Mouse (Mus musculus): ENCODE results near the gene Sec14l4.

The Sec14l4 gene

GRCm38 (mm10) chr11:4027561-4028334 lies 3.5 kb upstream of the Sec14l4 start:
- peak in 1 of 2 experiments; percentile 16 for DNase-seq (ENCODE audit: low spot score in 2 of 2)

- no peak for DNase-seq (ENCODE audit: low spot score in 2 of 2)
Observed at GRCm38 (mm10) chr11:4029343-4029742, 1.9 kb upstream of the Sec14l4 start.

- DNase-seq (ENCODE audit: low spot score in 2 of 2): no peak
Observed at GRCm38 (mm10) chr11:4031961-4032360, 699 bp downstream of the Sec14l4 start.

- DNase-seq (ENCODE audit: low spot score in 2 of 2): no peak
Observed at GRCm38 (mm10) chr11:4033471-4033870, 2.2 kb downstream of the Sec14l4 start.

- DNase-seq (ENCODE audit: low spot score in 2 of 2): no peak
Observed at GRCm38 (mm10) chr11:4034169-4034568, 2.9 kb downstream of the Sec14l4 start.

- DNase-seq (ENCODE audit: low spot score in 2 of 2): no peak
Observed at GRCm38 (mm10) chr11:4035116-4035892, 4.0 kb downstream of the Sec14l4 start.

- DNase-seq (ENCODE audit: low spot score in 2 of 2): no peak
Observed at GRCm38 (mm10) chr11:4035916-4036315, 4.7 kb downstream of the Sec14l4 start.

- no peak for DNase-seq (ENCODE audit: low spot score in 2 of 2)
Observed at GRCm38 (mm10) chr11:4036365-4037084, 5.3 kb downstream of the Sec14l4 start.

- no peak for DNase-seq (ENCODE audit: low spot score in 2 of 2)
Observed at GRCm38 (mm10) chr11:4039951-4040350, 8.7 kb downstream of the Sec14l4 start.

- DNase-seq (ENCODE audit: low spot score in 2 of 2): no peak
Observed at GRCm38 (mm10) chr11:4041123-4041625, 9.9 kb downstream of the Sec14l4 start.

- DNase-seq (ENCODE audit: low spot score in 2 of 2): no peak
Observed at GRCm38 (mm10) chr11:4043081-4043480, 11.8 kb downstream of the Sec14l4 start.

- no peak for DNase-seq (ENCODE audit: low spot score in 2 of 2)
Observed at GRCm38 (mm10) chr11:4046526-4046925, 15.3 kb downstream of the Sec14l4 start.

- DNase-seq (ENCODE audit: low spot score in 2 of 2): no peak
Observed at GRCm38 (mm10) chr11:4047766-4048165, 16.5 kb downstream of the Sec14l4 start.

GRCm38 (mm10) chr11:4048438-4048837 lies 17.2 kb downstream of the Sec14l4 start:
- DNase-seq (ENCODE audit: low spot score in 2 of 2): no peak

- DNase-seq (ENCODE audit: low spot score in 2 of 2): peak; percentile 55 to 65
Observed at GRCm38 (mm10) chr11:4053586-4053985, 22.3 kb downstream of the Sec14l4 start.

GRCm38 (mm10) chr11:4060866-4061575 lies 29.8 kb downstream of the Sec14l4 start:
- no peak for DNase-seq (ENCODE audit: low spot score in 2 of 2)

- DNase-seq (ENCODE audit: low spot score in 2 of 2): no peak
Observed at GRCm38 (mm10) chr11:4062523-4062922, 31.3 kb downstream of the Sec14l4 start.

GRCm38 (mm10) chr11:4062981-4063380 lies 31.7 kb downstream of the Sec14l4 start:
- DNase-seq (ENCODE audit: low spot score in 2 of 2): no peak

GRCm38 (mm10) chr11:4064627-4065122 lies 33.4 kb downstream of the Sec14l4 start, which contains the start of gene Sec14l3:
Gene Sec14l3, plus strand, starts transcription at chr11:4064841.
- no peak for DNase-seq (ENCODE audit: low spot score in 2 of 2)

GRCm38 (mm10) chr11:4069664-4070063 lies 38.4 kb downstream of the Sec14l4 start:
- no peak for DNase-seq (ENCODE audit: low spot score in 2 of 2)

- DNase-seq (ENCODE audit: low spot score in 2 of 2): no peak
Observed at GRCm38 (mm10) chr11:4076633-4077032, 45.4 kb downstream of the Sec14l4 start.

Measured in frontal cortex, postnatal 25 days (tissue).